Mouse (Mus musculus) kidney, postnatal 0 days (tissue): ENCODE data around the gene Ciz1. TPM values are rescaled to one million over a fixed set of nuclear protein-coding genes. Genes with fewer than 3 reads are reported as not detected.
A peak's percentile ranks its signal among the peaks of the same experiment; 100 is the strongest.

Experiments used
- ATAC-seq: fragments of 200-750 bp; cut with Nextera tagmentation; replicated peaks from 2 replicates; pipeline ENCODE4 v1.8.0; 2017; ENCODE audit warnings: low read depth, moderate number of reproducible peaks, moderate TSS enrichment, moderate library complexity; ENCODE audit not compliant: low FRiP score
- DNase-seq: peaks from one replicate; pipeline ENCODE4 v3.0.0-alpha.2; 2016; ENCODE audit warnings: low spot score
- H3K27ac ChIP-seq: fragments of 300-500 bp; sonication (generic); 2 replicates; pipeline ENCODE4 v1.5.1; 2014; ENCODE audit warnings: mild to moderate bottlenecking
- H3K27me3 ChIP-seq: fragments of 300-500 bp; sonication (generic); 2 replicates; pipeline ENCODE4 v1.6.1; 2014; ENCODE audit warnings: low read length, mixed read lengths; ENCODE audit not compliant: insufficient read depth
- H3K36me3 ChIP-seq: fragments of 300-500 bp; sonication (generic); 2 replicates; pipeline ENCODE4 v1.6.1; 2014; ENCODE audit warnings: low read length, mixed read lengths; ENCODE audit not compliant: insufficient read depth
- H3K4me1 ChIP-seq: fragments of 300-500 bp; sonication (generic); replicated peaks from 2 replicates; pipeline ENCODE4 v1.6.1; 2014; ENCODE audit warnings: antibody characterized with exemption, low read length, mixed read lengths; ENCODE audit not compliant: insufficient read depth
- H3K4me2 ChIP-seq: fragments of 300-500 bp; sonication (generic); 2 replicates; pipeline ENCODE4 v1.6.1; 2014; ENCODE audit warnings: mild to moderate bottlenecking, low read length, moderate library complexity, mixed read lengths
- H3K4me3 ChIP-seq: fragments of 300-500 bp; sonication (generic); replicated peaks from 2 replicates; pipeline ENCODE4 v1.5.1; 2014; ENCODE audit warnings: low read depth, low read length
- H3K9ac ChIP-seq: fragments of 300-500 bp; sonication (generic); 2 replicates; pipeline ENCODE4 v1.6.1; 2014; ENCODE audit warnings: low read depth, low read length
- H3K9me3 ChIP-seq: fragments of 300-500 bp; sonication (generic); replicated peaks from 2 replicates; pipeline ENCODE4 v1.6.1; 2016; ENCODE audit warnings: low read length, inconsistent platforms, mixed read lengths
- CTCF ChIP-seq: IDR thresholded peaks from 2 replicates; pipeline ENCODE4 v1.5.1; 2016; ENCODE audit warnings: antibody characterized with exemption, low read depth, mild to moderate bottlenecking, moderate library complexity
- WGBS: fragments of 180-500 bp; shearing (Covaris S2); extraction: QIAGEN DNeasy Blood & Tissue Kit; methylation state at CpG from one replicate; pipeline ENCODE4 v1.1.7; 2014; 5-methylcytosine and 5-hydroxymethylcytosine counted together
- polyA plus RNA-seq: library from polyadenylated mRNA; unstranded; fragments of >200 nt; fragmentation: Nextera tagmentation; extraction: Ambion mirVana; gene quantifications from 2 replicates; pipeline ENCODE4 v1.2.1, GENCODE M21; 2015

Gene Ciz1
- polyA plus RNA-seq, 1 experiment from 2014 or later = 33.8 TPM

- no peak for TF ChIP-seq CTCF
- 69% methylated on average over 5 of the region's 5 CpGs for WGBS
- no peaks in the 10 kb centered on the region for H3K9me3 ChIP-seq
- DNase-seq (peak; percentile 22), ATAC-seq (no peak)
- peak overlapping the region; percentile 21; the same call in 1 of the 2 replicates for H3K27ac ChIP-seq
- no peak overlapping the region for H3K9ac ChIP-seq
- no peak overlapping the region for H3K4me3 ChIP-seq
- peaks cover 5% of the 10 kb centered on the region; the same call in 1 of the 2 replicates for H3K4me1 ChIP-seq
- H3K4me2 ChIP-seq = no peak overlapping the region
- no peaks in the 10 kb centered on the region for H3K36me3 ChIP-seq
- H3K27me3 ChIP-seq = no peaks in the 10 kb centered on the region
Measured at GRCm38 (mm10) chr2:32392063-32392462, 39.9 kb downstream of the Ciz1 start.

GRCm38 (mm10) chr2:32394973-32395372 lies 42.8 kb downstream of the Ciz1 start:
- DNase-seq = peak; percentile 67
- H3K36me3 ChIP-seq = no peaks in the 10 kb centered on the region; the same call in 1 of the 2 replicates
- peak overlapping the region; percentile 87 for H3K4me3 ChIP-seq
- peak overlapping the region; percentile 95 for H3K27ac ChIP-seq
- H3K9ac ChIP-seq = peak overlapping the region; percentile 87
- no peaks in the 10 kb centered on the region for H3K9me3 ChIP-seq
- H3K4me1 ChIP-seq = peaks cover 12% of the 10 kb centered on the region; the same call in 1 of the 2 replicates
- 2% methylated on average over 8 of the region's 8 CpGs for WGBS
- no peak for ATAC-seq
- TF ChIP-seq CTCF = peak; percentile 68
- H3K27me3 ChIP-seq = no peaks in the 10 kb centered on the region
- H3K4me2 ChIP-seq = peak overlapping the region; percentile 74

- under 1% methylated on average over 31 of the region's 31 CpGs for WGBS
- TF ChIP-seq CTCF = no peak; the same call in 1 of the 2 replicates
- peaks cover 3% of the 10 kb centered on the region for H3K36me3 ChIP-seq
Measured at GRCm38 (mm10) chr2:32395484-32395945, 43.4 kb downstream of the Ciz1 start, which contains the start of gene Ptges2. Ptges2 (plus strand) TSS chr2:32395896.

GRCm38 (mm10) chr2:32395946-32396621 lies 44.0 kb downstream of the Ciz1 start:
- no peak; the same call in 1 of the 2 replicates for TF ChIP-seq CTCF
- WGBS = under 1% methylated on average over 56 of the region's 59 CpGs
- peak overlapping the region; percentile 95 for H3K27ac ChIP-seq
- H3K4me1 ChIP-seq = peaks cover 12% of the 10 kb centered on the region; the same call in 1 of the 2 replicates
- no peaks in the 10 kb centered on the region for H3K9me3 ChIP-seq
- DNase-seq = peak; percentile 98
- no peaks in the 10 kb centered on the region for H3K27me3 ChIP-seq
- H3K4me3 ChIP-seq = peak overlapping the region; percentile 87
- H3K36me3 ChIP-seq = peaks cover 9% of the 10 kb centered on the region
- peak; percentile 92 for ATAC-seq
- H3K9ac ChIP-seq = peak overlapping the region; percentile 87
- peak overlapping the region; percentile 74 for H3K4me2 ChIP-seq

More at GRCm38 (mm10) chr2:32395484-32395945, 43.4 kb downstream of the Ciz1 start, which contains the start of gene Ptges2:
- Histone ChIP-seq H3K4me2 (peak within 1 kb of the TSS; percentile 74), H3K27ac (peak within 1 kb of the TSS; percentile 95), H3K27me3 (no peaks in the 10 kb centered on the region), H3K4me3 (peak within 1 kb of the TSS; percentile 87), H3K4me1 (peaks cover 12% of the 10 kb centered on the region; the same call in 1 of the 2 replicates), H3K9ac (peak within 1 kb of the TSS; percentile 87), H3K9me3 (no peaks in the 10 kb centered on the region)
- ATAC-seq = peak; percentile 84
- peak; percentile 95 for DNase-seq

- Histone ChIP-seq H3K27me3 (no peaks in the 10 kb centered on the region), H3K36me3 (peaks cover 13% of the 10 kb centered on the region), H3K9me3 (no peaks in the 10 kb centered on the region), H3K4me2 (peak overlapping the region; percentile 74), H3K4me1 (peaks cover 12% of the 10 kb centered on the region; the same call in 1 of the 2 replicates), H3K27ac (peak overlapping the region; percentile 95), H3K9ac (peak overlapping the region; percentile 87), H3K4me3 (peak overlapping the region; percentile 87)
- DNase-seq (no peak), ATAC-seq (no peak)
- no peak for TF ChIP-seq CTCF
- 0% methylated on average over 15 of the region's 15 CpGs for WGBS
Measured at GRCm38 (mm10) chr2:32396695-32397094, 44.6 kb downstream of the Ciz1 start.

GRCm38 (mm10) chr2:32404663-32405062 lies 52.5 kb downstream of the Ciz1 start:
- peak; percentile 100 for TF ChIP-seq CTCF

More at GRCm38 (mm10) chr2:32404663-32405062, 52.5 kb downstream of the Ciz1 start:
- no peak overlapping the region for H3K27ac ChIP-seq
- H3K9ac ChIP-seq = no peak overlapping the region
- ATAC-seq (no peak), DNase-seq (peak; percentile 96)
- H3K4me3 ChIP-seq = no peak overlapping the region
- WGBS = 24% methylated on average over 2 of the region's 2 CpGs
- H3K9me3 ChIP-seq = no peaks in the 10 kb centered on the region
- 0 out of 2 replicates have a peak, but pooled peaks cover 3% of the 10 kb centered on the region for H3K4me1 ChIP-seq
- peaks cover 24% of the 10 kb centered on the region; the same call in 1 of the 2 replicates for H3K36me3 ChIP-seq
- no peaks in the 10 kb centered on the region for H3K27me3 ChIP-seq
- no peak overlapping the region for H3K4me2 ChIP-seq
